Mouse (Mus musculus) CH12.LX (cell line): Measurements from ENCODE around the gene Zfp46. TPM values are rescaled to one million over a fixed set of nuclear protein-coding genes. Genes with fewer than 3 reads are reported as not detected.

Source experiments
- DNase-seq: peaks from one replicate; pipeline ENCODE4 v3.0.0-alpha.2; 2013; ENCODE audit errors: extremely low read depth
- H3K27ac ChIP-seq: 2 replicates; pipeline ENCODE4 v1.5.1; 2012; ENCODE audit warnings: low read depth, mild to moderate bottlenecking, control low read depth, moderate library complexity; ENCODE audit not compliant: insufficient read depth
- H3K27me3 ChIP-seq: replicated peaks from 2 replicates; pipeline ENCODE3; 2012; ENCODE audit warnings: inconsistent platforms
- H3K36me3 ChIP-seq, 2 experiments: replicated peaks in 1 of 2; 2 replicates each; pipeline versions ENCODE3 to v1.6.1; 2012; ENCODE audit warnings: inconsistent platforms in 1 of 2, low read length in 1 of 2, mild to moderate bottlenecking in 1 of 2, mixed read lengths in 1 of 2, moderate library complexity in 1 of 2; ENCODE audit not compliant: control insufficient read depth in 1 of 2, insufficient read depth in 1 of 2
- H3K4me1 ChIP-seq, 2 experiments: 2 replicates each; pipeline ENCODE4 v1.6.1; 2012; ENCODE audit warnings: inconsistent platforms in 1 of 2, moderate library complexity in 1 of 2; ENCODE audit not compliant: insufficient read depth in 2 of 2, control insufficient read depth in 1 of 2
- H3K4me2 ChIP-seq: 2 replicates; pipeline ENCODE4 v1.6.1; 2012; ENCODE audit warnings: low read depth, mild to moderate bottlenecking, control low read depth; ENCODE audit not compliant: poor library complexity, insufficient read depth, severe bottlenecking
- H3K4me3 ChIP-seq, 3 experiments: fragments of 150-350 bp in 1 of 3; sonication (generic) in 1 of 3; replicated peaks in 1 of 3; 2 replicates each; pipeline versions ENCODE3 to v1.5.1; 2011 to 2012; ENCODE audit warnings: low read depth in 2 of 3, low read length in 2 of 3, mild to moderate bottlenecking in 2 of 3, moderate library complexity in 2 of 3, control low read depth in 1 of 3, improper control_type of control experiment in 1 of 3, inconsistent platforms in 1 of 3, mixed read lengths in 1 of 3; ENCODE audit not compliant: poor library complexity in 1 of 3
- H3K79me2 ChIP-seq: replicated peaks from 2 replicates; pipeline ENCODE4 v1.6.1; 2012; ENCODE audit warnings: mild to moderate bottlenecking, moderate library complexity; ENCODE audit not compliant: control insufficient read depth, poor library complexity, insufficient read depth, severe bottlenecking; ENCODE audit errors: extremely low read depth
- H3K9ac ChIP-seq: 2 replicates; pipeline ENCODE4 v1.6.1; 2012; ENCODE audit warnings: low read depth, mild to moderate bottlenecking, control low read depth, moderate library complexity; ENCODE audit not compliant: insufficient read depth
- H3K9me3 ChIP-seq: replicated peaks from 2 replicates; pipeline ENCODE3; 2012; ENCODE audit warnings: low read length, inconsistent platforms, mixed read lengths
- BHLHE40 ChIP-seq: IDR thresholded peaks from 2 replicates; pipeline ENCODE4 v1.6.1; 2011; ENCODE audit warnings: mild to moderate bottlenecking, low read depth, low read length, improper control_type of control experiment
- HCFC1 ChIP-seq: IDR thresholded peaks from 2 replicates; pipeline ENCODE4 v1.6.1; 2012; ENCODE audit warnings: low read depth, mild to moderate bottlenecking, inconsistent platforms, low read length, improper control_type of control experiment
- IRF4 ChIP-seq: IDR thresholded peaks from 2 replicates; pipeline ENCODE4 v1.6.1; 2014; ENCODE audit warnings: low read depth, mild to moderate bottlenecking, inconsistent platforms, low read length, improper control_type of control experiment
- JUND ChIP-seq: conservative IDR thresholded peaks from 2 replicates; pipeline ENCODE4 v1.6.1; 2011; ENCODE audit warnings: low read depth, low read length, improper control_type of control experiment
- MAX ChIP-seq: IDR thresholded peaks from 2 replicates; pipeline ENCODE4 v1.6.1; 2011; ENCODE audit warnings: low read length, improper control_type of control experiment
- MXI1 ChIP-seq: IDR thresholded peaks from 2 replicates; pipeline ENCODE4 v1.6.1; 2011; ENCODE audit warnings: mild to moderate bottlenecking, low read depth, low read length, improper control_type of control experiment
- NELFE ChIP-seq: IDR thresholded peaks from 2 replicates; pipeline ENCODE4 v1.6.1; 2011; ENCODE audit warnings: low read depth, low read length, improper control_type of control experiment
- RAD21 ChIP-seq: IDR thresholded peaks from 2 replicates; pipeline ENCODE4 v1.6.1; 2011; ENCODE audit warnings: low read depth, mild to moderate bottlenecking, low read length, improper control_type of control experiment, moderate library complexity
- RCOR1 ChIP-seq: conservative IDR thresholded peaks from 2 replicates; pipeline ENCODE4 v1.6.1; 2012; ENCODE audit warnings: low read depth, mild to moderate bottlenecking, inconsistent platforms, low read length, improper control_type of control experiment
- SIN3A ChIP-seq: IDR thresholded peaks from 2 replicates; pipeline ENCODE4 v1.6.1; 2012; ENCODE audit warnings: low read length, improper control_type of control experiment, inconsistent platforms
- SMC3 ChIP-seq: IDR thresholded peaks from 2 replicates; pipeline ENCODE4 v1.6.1; 2011; ENCODE audit warnings: low read depth, low read length, improper control_type of control experiment
- TBP ChIP-seq: conservative IDR thresholded peaks from 2 replicates; pipeline ENCODE4 v1.6.1; 2011; ENCODE audit warnings: low read depth, low read length, improper control_type of control experiment
- TCF12 ChIP-seq: IDR thresholded peaks from 2 replicates; pipeline ENCODE4 v1.6.1; 2014; ENCODE audit warnings: low read depth, mild to moderate bottlenecking, inconsistent platforms, low read length, improper control_type of control experiment
- ZC3H11A ChIP-seq: IDR thresholded peaks from 2 replicates; pipeline ENCODE4 v1.6.1; 2012; ENCODE audit warnings: low read depth, mild to moderate bottlenecking, inconsistent platforms, low read length, improper control_type of control experiment
- dilution Hi-C: fragments of 300-500 bp; cut with MboI; formaldehyde crosslinking; loops from 2 replicates; pipeline ENCODE4 v1.14.3; 2020; ENCODE audit warnings: low sequenced_read_pairs; ENCODE audit not compliant: extremely low pct_unique_long_range_greater_than_20kb, extremely low pct_ligation_motif_present
- in situ Hi-C: fragments of 300-500 bp; cut with MboI; formaldehyde crosslinking; loops from 3 replicates; pipeline ENCODE4 v1.14.3; 2019; ENCODE audit warnings: low sequenced_read_pairs, low pct_ligation_motif_present, low pct_unique_long_range_greater_than_20kb, mixed read lengths
- polyA plus RNA-seq: library from polyadenylated mRNA; unstranded; fragments of >175 nt; gene quantifications from 2 replicates; pipeline ENCODE4 v1.2.1, GENCODE M21; 2012; ENCODE audit warnings: low read depth; ENCODE audit not compliant: insufficient read length
- total RNA-seq, 2 experiments: library from RNA; depleted of rRNA; stranded (reverse); fragments of 300-350 nt in 1 of 2; fragments of >200 nt in 1 of 2; gene quantifications; 2 replicates each; pipeline ENCODE4 v1.2.3; 2012 to 2014

The Zfp46 gene
- total and polyA plus RNA-seq, 3 experiments = 2.8 to 7.2 (median 4.1) TPM

DNA sequence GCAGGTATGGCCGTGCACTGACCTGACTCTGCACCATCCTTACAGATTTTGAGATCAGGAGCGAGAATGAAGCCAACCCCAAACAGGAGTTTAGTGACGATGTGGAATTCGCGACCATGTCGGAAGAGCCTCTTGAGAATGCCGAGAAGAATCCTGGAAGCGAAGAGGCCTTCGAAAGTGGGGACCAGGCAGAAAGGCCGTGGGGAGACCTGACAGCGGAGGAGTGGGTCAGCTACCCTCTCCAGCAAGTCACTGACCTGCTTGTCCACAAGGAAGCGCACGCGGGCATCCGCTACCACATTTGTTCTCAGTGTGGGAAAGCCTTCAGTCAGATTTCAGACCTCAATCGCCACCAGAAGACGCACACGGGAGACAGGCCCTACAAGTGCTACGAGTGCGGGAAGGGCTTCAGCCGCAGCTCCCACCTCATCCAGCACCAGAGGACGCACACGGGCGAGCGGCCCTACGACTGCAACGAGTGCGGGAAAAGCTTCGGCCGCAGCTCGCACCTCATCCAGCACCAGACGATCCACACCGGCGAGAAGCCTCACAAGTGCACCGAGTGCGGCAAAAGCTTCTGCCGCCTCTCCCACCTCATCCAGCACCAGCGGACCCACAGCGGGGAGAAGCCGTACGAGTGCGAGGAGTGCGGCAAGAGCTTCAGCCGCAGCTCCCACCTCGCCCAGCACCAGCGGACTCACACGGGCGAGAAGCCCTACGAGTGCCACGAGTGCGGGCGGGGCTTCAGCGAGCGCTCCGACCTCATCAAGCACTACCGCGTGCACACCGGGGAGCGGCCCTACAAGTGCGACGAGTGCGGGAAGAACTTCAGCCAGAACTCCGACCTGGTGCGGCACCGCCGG, 5.7 kb downstream of the Zfp46 start:
- in situ Hi-C loops (no loop called here), dilution Hi-C loops (no loop called here)
- peaks cover 38 to 62% of the 10 kb centered on the region in 2 experiments for H3K36me3 ChIP-seq
- no peaks in the 10 kb centered on the region for H3K27me3 ChIP-seq
- TF ChIP-seq MXI1 (no peak), IRF4 (no peak), HCFC1 (no peak), ZC3H11A (no peak)
- H3K4me2 ChIP-seq = no peak overlapping the region
- no peak overlapping the region for H3K27ac ChIP-seq
- peaks cover 0 to 11% of the 10 kb centered on the region in 2 experiments; a peak in 2 of 4 replicates for H3K4me1 ChIP-seq
- DNase-seq = no peak
- peaks cover 12% of the 10 kb centered on the region for H3K9me3 ChIP-seq
- no peak overlapping the region for H3K9ac ChIP-seq
- no peak overlapping the region for H3K4me3 ChIP-seq
- H3K79me2 ChIP-seq = no peaks in the 10 kb centered on the region

DNA sequence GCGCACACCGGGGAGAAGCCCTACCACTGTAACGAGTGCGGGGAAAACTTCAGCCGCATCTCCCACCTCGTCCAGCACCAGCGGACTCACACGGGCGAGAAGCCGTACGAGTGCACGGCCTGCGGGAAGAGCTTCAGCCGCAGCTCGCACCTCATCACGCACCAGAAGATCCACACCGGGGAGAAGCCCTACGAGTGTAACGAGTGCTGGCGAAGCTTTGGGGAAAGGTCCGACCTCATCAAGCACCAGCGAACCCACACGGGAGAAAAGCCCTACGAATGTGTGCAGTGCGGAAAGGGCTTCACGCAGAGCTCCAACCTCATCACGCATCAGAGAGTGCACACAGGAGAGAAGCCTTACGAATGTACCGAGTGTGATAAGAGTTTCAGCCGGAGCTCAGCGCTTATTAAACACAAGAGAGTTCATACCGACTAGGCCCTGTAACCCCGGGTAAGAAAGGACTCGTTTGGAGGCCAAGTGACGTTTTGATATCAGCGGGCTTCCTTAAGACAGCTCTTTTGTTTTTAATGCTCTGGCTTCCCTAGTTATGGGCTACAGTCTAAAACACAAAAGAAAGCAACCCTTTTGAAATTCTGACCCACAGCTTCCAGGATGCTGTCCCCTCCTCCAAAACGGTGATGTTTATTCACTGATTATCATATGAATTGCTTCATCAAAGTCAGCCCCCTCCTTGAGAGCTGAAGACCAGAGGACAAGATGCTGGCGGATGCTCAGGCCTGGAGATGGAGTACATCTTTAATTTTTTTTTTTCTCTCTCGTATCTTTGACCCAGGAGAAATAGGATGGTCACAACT, 6.5 kb downstream of the Zfp46 start:
- Histone ChIP-seq H3K36me3 (peaks cover 38 to 62% of the 10 kb centered on the region in 2 experiments), H3K4me3 (no peak overlapping the region), H3K27me3 (no peaks in the 10 kb centered on the region), H3K9ac (no peak overlapping the region)
- no peak for DNase-seq
- TF ChIP-seq RAD21 = no peak
- no peak for TF ChIP-seq JUND
- no peak for TF ChIP-seq TBP
- TF ChIP-seq, all 38 proteins: peak for 0
- Histone ChIP-seq H3K79me2 (no peaks in the 10 kb centered on the region), H3K27ac (no peak overlapping the region), H3K4me1 (peaks cover 0 to 11% of the 10 kb centered on the region in 2 experiments; a peak in 2 of 4 replicates), H3K9me3 (peaks cover 12% of the 10 kb centered on the region), H3K4me2 (no peak overlapping the region)
- in situ Hi-C loops (no loop called here), dilution Hi-C loops (no loop called here)

DNA sequence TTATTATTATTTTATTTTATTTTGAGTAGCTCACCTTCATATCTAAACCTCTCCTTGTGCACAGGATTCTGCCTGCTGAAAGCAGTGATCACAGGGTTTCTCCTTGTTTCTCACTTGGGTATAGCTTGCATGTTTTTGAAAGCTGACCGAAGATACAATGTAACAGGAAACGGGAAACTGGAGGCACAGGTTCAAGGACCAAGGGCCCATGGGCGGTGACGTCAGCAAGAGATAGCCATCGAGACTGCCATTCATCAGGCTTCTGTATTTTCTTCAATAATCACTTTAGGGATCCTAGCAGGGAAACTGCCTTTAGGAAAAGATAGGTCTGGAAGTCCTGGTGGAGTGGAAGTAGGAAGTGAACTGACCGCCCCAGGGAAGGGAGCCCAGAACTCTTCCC, 7.2 kb downstream of the Zfp46 start:
- no peak for DNase-seq
- Histone ChIP-seq H3K9me3 (peaks cover 12% of the 10 kb centered on the region), H3K4me1 (peaks cover 0 to 9% of the 10 kb centered on the region in 2 experiments; a peak in 2 of 4 replicates), H3K4me2 (no peak overlapping the region), H3K27me3 (no peaks in the 10 kb centered on the region), H3K9ac (no peak overlapping the region), H3K27ac (no peak overlapping the region), H3K36me3 (peaks cover 38 to 62% of the 10 kb centered on the region in 2 experiments), H3K4me3 (no peak overlapping the region), H3K79me2 (no peaks in the 10 kb centered on the region)
- in situ Hi-C loops = no loop called here
- TF ChIP-seq HCFC1 (no peak), BHLHE40 (no peak), TCF12 (no peak), RCOR1 (no peak), MAX (no peak), JUND (no peak), NELFE (no peak), SIN3A (no peak), SMC3 (no peak)
- dilution Hi-C loops = no loop called here
